Mouse (Mus musculus) liver, adult 2 months (tissue): ENCODE measurements around the gene Sptbn1. TPM values are rescaled to one million over a fixed set of nuclear protein-coding genes. Genes with fewer than 3 reads are reported as not detected.

ENCODE experiments used
- DNase-seq: peaks from one replicate; pipeline ENCODE4 v3.0.0-alpha.2; 2011; ENCODE audit warnings: low read depth, low spot score; ENCODE audit errors: extremely low read depth
- H3K27ac ChIP-seq: fragments of 200-500 bp; replicated peaks from 2 replicates; pipeline ENCODE4 v1.5.1; 2012; ENCODE audit warnings: low read depth, mild to moderate bottlenecking, control low read depth, inconsistent platforms, low read length; ENCODE audit not compliant: insufficient read depth
- H3K27me3 ChIP-seq: fragments of 200-500 bp; 2 replicates; pipeline ENCODE4 v1.6.1; 2012; ENCODE audit warnings: mild to moderate bottlenecking, moderate library complexity, low read length, inconsistent platforms; ENCODE audit not compliant: control insufficient read depth, insufficient read depth
- H3K36me3 ChIP-seq: fragments of 200-500 bp; 2 replicates; pipeline ENCODE4 v1.6.1; 2012; ENCODE audit warnings: low read length, inconsistent platforms; ENCODE audit not compliant: control insufficient read depth, insufficient read depth
- H3K4me1 ChIP-seq: fragments of 200-500 bp; 2 replicates; pipeline ENCODE4 v1.6.1; 2011; ENCODE audit warnings: low read length; ENCODE audit not compliant: control insufficient read depth, insufficient read depth
- H3K4me3 ChIP-seq: fragments of 200-500 bp; 2 replicates; pipeline ENCODE4 v1.5.1; 2011; ENCODE audit warnings: low read depth, mild to moderate bottlenecking, control low read depth, low read length, moderate library complexity; ENCODE audit not compliant: insufficient read depth
- H3K79me2 ChIP-seq: fragments of 200-500 bp; 2 replicates; pipeline ENCODE4 v1.6.1; 2012; ENCODE audit warnings: inconsistent platforms, mild to moderate bottlenecking, low read length, moderate library complexity; ENCODE audit not compliant: control insufficient read depth, insufficient read depth
- H3K9ac ChIP-seq: fragments of 200-500 bp; 2 replicates; pipeline ENCODE4 v1.6.1; 2012; ENCODE audit warnings: low read depth, mild to moderate bottlenecking, control low read depth, inconsistent platforms, low read length
- CTCF ChIP-seq: fragments of 200-500 bp; IDR thresholded peaks from 2 replicates; pipeline ENCODE4 v1.5.1; 2011; ENCODE audit warnings: low read depth, low read length, control low read depth
- POLR2A ChIP-seq: fragments of 200-500 bp; IDR thresholded peaks from 2 replicates; pipeline ENCODE4 v1.6.1; 2011; ENCODE audit warnings: low read length, control low read depth; ENCODE audit not compliant: insufficient read depth; ENCODE audit errors: extremely low read depth
- WGBS: fragments of 180-500 bp; shearing (Covaris S2); methylation state at CpG from one replicate; pipeline ENCODE4 v1.1.7; 2018; 5-methylcytosine and 5-hydroxymethylcytosine counted together
- polyA plus RNA-seq: library from polyadenylated mRNA; depleted of rRNA; stranded (reverse); fragments of >200 nt; gene quantifications from 2 replicates; pipeline ENCODE4 v1.2.3, GENCODE M21; 2012
- total RNA-seq: library from RNA; depleted of rRNA; stranded (reverse); fragments of >200 nt; gene quantifications from 2 replicates; pipeline ENCODE4 v1.2.3, GENCODE M21; 2014

Gene Sptbn1
- total and polyA plus RNA-seq, 2 experiments: 13.0 to 50.9 TPM

- no peak overlapping the region for H3K4me3 ChIP-seq
- TF ChIP-seq POLR2A (no peak), CTCF (no peak)
- H3K4me1 ChIP-seq: peaks cover 6% of the 10 kb centered on the region; the same call in 1 of the 2 replicates
- H3K27ac ChIP-seq: no peak overlapping the region
- H3K36me3 ChIP-seq: peaks cover 2% of the 10 kb centered on the region; the same call in 1 of the 2 replicates
- WGBS: 92% methylated on average over 1 of the region's 1 CpGs
- H3K79me2 ChIP-seq: peaks cover 5% of the 10 kb centered on the region; the same call in 1 of the 2 replicates
- no peak for DNase-seq
- no peak overlapping the region for H3K9ac ChIP-seq
- H3K27me3 ChIP-seq: no peaks in the 10 kb centered on the region
Observed at GRCm38 (mm10) chr11:30194800-30195199, 73.2 kb downstream of the Sptbn1 start.

- 77% methylated on average over 4 of the region's 4 CpGs for WGBS
Observed at GRCm38 (mm10) chr11:30190959-30191358, 77.0 kb downstream of the Sptbn1 start.

DNA sequence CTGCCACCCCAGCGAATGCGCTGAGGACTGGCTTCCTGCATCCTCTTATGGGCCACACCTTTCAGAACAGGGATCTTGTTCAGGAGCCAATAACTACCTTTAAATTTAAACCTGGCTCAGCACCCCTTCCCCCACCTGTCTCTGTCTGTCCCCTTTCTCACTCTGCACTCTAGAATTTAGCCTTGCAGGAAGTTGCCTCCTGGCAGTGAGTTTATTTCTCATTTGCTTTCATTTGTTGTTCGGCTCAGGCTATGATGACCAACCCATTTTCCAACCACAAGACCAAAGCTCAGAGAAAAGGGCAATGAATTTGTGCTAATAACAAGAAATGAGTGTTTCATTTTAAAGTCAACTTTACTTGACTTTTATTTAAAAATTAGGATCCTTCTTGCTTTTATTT lies 77.9 kb downstream of the Sptbn1 start:
- no peak for DNase-seq
- Histone ChIP-seq H3K9ac (no peak overlapping the region), H3K4me3 (no peak overlapping the region), H3K27me3 (no peaks in the 10 kb centered on the region), H3K36me3 (peaks cover 2% of the 10 kb centered on the region; the same call in 1 of the 2 replicates), H3K4me1 (no peaks in the 10 kb centered on the region), H3K79me2 (peaks cover 16% of the 10 kb centered on the region; the same call in 1 of the 2 replicates), H3K27ac (no peak overlapping the region)
- TF ChIP-seq POLR2A (no peak), CTCF (no peak)
- 85% methylated on average over 3 of the region's 3 CpGs for WGBS

More at GRCm38 (mm10) chr11:30190959-30191358, 77.0 kb downstream of the Sptbn1 start:
- Histone ChIP-seq H3K9ac (no peak overlapping the region), H3K27ac (no peak overlapping the region), H3K79me2 (peaks cover 13% of the 10 kb centered on the region; the same call in 1 of the 2 replicates), H3K27me3 (no peaks in the 10 kb centered on the region), H3K4me1 (no peaks in the 10 kb centered on the region), H3K36me3 (peaks cover 2% of the 10 kb centered on the region; the same call in 1 of the 2 replicates), H3K4me3 (no peak overlapping the region)
- no peak for DNase-seq
- TF ChIP-seq CTCF (no peak), POLR2A (no peak)

GRCm38 (mm10) chr11:30186902-30187470 lies 81.0 kb downstream of the Sptbn1 start:
- TF ChIP-seq POLR2A (no peak), CTCF (no peak)
- Histone ChIP-seq H3K4me3 (no peak overlapping the region), H3K27me3 (no peaks in the 10 kb centered on the region), H3K36me3 (peaks cover 2% of the 10 kb centered on the region), H3K27ac (no peak overlapping the region), H3K9ac (no peak overlapping the region), H3K4me1 (no peaks in the 10 kb centered on the region; the same call in 1 of the 2 replicates), H3K79me2 (peaks cover 23% of the 10 kb centered on the region)
- WGBS: 87% methylated on average over 4 of the region's 4 CpGs
- DNase-seq: no peak

DNA sequence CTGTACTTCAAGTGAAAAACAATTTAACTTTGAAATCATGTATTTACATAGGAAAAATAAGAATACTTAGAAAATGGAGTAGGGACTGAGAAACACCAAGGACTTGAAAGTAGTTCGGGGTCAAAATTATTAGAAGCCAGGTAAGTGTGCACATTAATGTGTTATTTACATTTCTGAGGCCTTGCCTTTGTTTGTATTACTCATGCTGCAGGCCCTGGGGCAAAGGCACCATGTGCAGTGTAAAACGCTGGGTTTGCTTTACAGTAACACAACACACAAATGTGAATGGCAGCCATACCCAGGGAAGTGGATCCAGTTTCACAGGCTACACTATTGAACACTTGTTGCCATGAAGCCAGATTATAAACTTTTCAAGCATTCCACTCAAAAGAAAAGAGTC lies 83.4 kb downstream of the Sptbn1 start:
- H3K79me2 ChIP-seq: peaks cover 30% of the 10 kb centered on the region
- WGBS: 41% methylated on average over 2 of the region's 2 CpGs

GRCm38 (mm10) chr11:30182716-30183411 lies 85.1 kb downstream of the Sptbn1 start:
- Histone ChIP-seq H3K4me1 (no peaks in the 10 kb centered on the region; the same call in 1 of the 2 replicates), H3K79me2 (peaks cover 29% of the 10 kb centered on the region), H3K27ac (no peak overlapping the region), H3K9ac (no peak overlapping the region), H3K27me3 (no peaks in the 10 kb centered on the region), H3K36me3 (no peaks in the 10 kb centered on the region; the same call in 1 of the 2 replicates), H3K4me3 (no peak overlapping the region)
- WGBS: 79% methylated on average over 8 of the region's 8 CpGs
- TF ChIP-seq CTCF (no peak), POLR2A (no peak)
- DNase-seq: no peak

More for the DNA sequence above, 83.4 kb downstream of the Sptbn1 start:
- H3K27ac ChIP-seq: no peak overlapping the region
- H3K4me3 ChIP-seq: no peak overlapping the region
- no peaks in the 10 kb centered on the region; the same call in 1 of the 2 replicates for H3K4me1 ChIP-seq
- no peak for DNase-seq
- TF ChIP-seq POLR2A (no peak), CTCF (no peak)
- H3K9ac ChIP-seq: no peak overlapping the region
- H3K27me3 ChIP-seq: no peaks in the 10 kb centered on the region
- no peaks in the 10 kb centered on the region; the same call in 1 of the 2 replicates for H3K36me3 ChIP-seq
